Mouse (Mus musculus): Measurements from ENCODE around the gene Gpalpp1. TPM values are rescaled to one million over a fixed set of nuclear protein-coding genes. Genes with fewer than 3 reads are reported as not detected.

Gene Gpalpp1
- polyA plus RNA-seq, 1 experiment = 6.0 TPM

DNA sequence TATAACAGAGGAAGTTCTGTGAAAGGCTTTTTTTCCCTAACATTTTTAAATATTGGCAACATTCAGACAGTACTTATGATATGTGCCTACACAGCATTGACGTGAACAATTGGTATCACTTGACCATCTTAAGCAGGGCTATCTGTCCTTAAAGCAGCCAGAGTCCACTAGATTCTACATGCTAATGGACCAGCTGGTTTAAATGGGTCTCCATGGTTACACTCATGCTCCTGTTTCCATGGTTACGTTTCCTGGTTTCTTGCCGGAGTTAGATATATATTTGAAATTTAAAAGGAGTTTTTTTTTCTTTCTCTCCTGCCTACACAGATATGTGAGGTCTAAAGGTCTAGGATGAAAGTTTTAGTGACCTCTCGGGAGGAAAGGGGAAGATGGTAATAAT lies 34.0 kb downstream of the Gpalpp1 start:
- DNase-seq = no peak
- H3K4me1 ChIP-seq (ENCODE audit: control insufficient read depth, insufficient read depth, low read length) = no peaks in the 10 kb centered on the region
- WGBS = 63% methylated on average over 4 of the region's 4 CpGs
- TF ChIP-seq CTCF (IDR thresholded peaks at IDR 0.05; ENCODE audit: insufficient read depth, low read length) (no peak), POLR2A (IDR thresholded peaks at IDR 0.05; ENCODE audit: borderline replicate concordance, extremely low read depth, low read depth, low read length) (no peak)
- H3K4me3 ChIP-seq (replicated peaks; ENCODE audit: extremely low read depth, low read depth, low read length) = no peak overlapping the region

DNA sequence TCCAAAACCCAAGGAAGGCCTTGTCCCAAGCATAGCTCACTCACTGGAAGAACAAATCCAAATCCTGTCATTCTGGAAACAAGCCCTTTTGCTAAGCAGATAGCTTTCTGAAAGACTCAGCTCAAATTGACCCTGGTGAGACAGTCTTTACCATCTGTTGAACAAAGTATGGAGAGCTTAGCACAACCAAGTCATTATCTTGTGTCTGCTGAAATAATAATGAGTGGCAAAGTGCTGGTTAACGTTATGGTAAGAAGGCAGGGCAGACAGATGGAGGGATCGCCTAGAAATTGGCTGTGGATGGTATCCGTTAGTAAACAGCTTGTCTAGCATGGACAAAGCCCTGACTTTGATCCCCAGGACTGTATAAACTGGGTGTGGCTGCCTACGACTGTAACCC lies 34.8 kb downstream of the Gpalpp1 start:
- H3K4me1 ChIP-seq (ENCODE audit: control insufficient read depth, insufficient read depth, low read length) = no peaks in the 10 kb centered on the region
- H3K4me3 ChIP-seq (replicated peaks; ENCODE audit: extremely low read depth, low read depth, low read length) = no peak overlapping the region
- DNase-seq = no peak
- no peak for TF ChIP-seq CTCF (IDR thresholded peaks at IDR 0.05; ENCODE audit: insufficient read depth, low read length)
- no peak for TF ChIP-seq POLR2A (IDR thresholded peaks at IDR 0.05; ENCODE audit: borderline replicate concordance, extremely low read depth, low read depth, low read length)
- WGBS = 59% methylated on average over 4 of the region's 4 CpGs

DNA sequence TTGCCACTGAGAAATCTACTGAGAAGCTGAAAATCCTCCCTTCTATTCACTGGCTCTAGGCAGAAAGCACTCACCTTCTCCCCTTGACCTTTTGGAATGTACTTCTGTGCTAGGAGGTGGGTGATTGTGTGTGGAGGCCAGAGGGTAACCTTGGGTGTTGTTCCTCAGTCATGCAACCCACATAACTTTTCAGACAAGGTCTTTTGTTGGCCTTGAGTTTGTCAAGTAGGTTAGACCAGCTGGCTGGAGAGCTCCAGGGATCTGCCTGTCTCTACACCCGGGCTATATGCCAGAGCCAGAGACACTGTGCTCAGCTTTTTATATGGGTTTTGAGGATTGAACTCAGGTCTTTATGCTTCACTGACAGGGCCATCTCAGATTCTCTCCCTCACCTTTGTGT lies 36.4 kb downstream of the Gpalpp1 start:
- TF ChIP-seq POLR2A (IDR thresholded peaks at IDR 0.05; ENCODE audit: borderline replicate concordance, extremely low read depth, low read depth, low read length) (no peak), CTCF (IDR thresholded peaks at IDR 0.05; ENCODE audit: insufficient read depth, low read length) (no peak)
- H3K4me1 ChIP-seq (ENCODE audit: control insufficient read depth, insufficient read depth, low read length) = no peaks in the 10 kb centered on the region
- no peak for DNase-seq
- 78% methylated on average over 1 of the region's 1 CpGs for WGBS
- no peak overlapping the region for H3K4me3 ChIP-seq (replicated peaks; ENCODE audit: extremely low read depth, low read depth, low read length)

DNA sequence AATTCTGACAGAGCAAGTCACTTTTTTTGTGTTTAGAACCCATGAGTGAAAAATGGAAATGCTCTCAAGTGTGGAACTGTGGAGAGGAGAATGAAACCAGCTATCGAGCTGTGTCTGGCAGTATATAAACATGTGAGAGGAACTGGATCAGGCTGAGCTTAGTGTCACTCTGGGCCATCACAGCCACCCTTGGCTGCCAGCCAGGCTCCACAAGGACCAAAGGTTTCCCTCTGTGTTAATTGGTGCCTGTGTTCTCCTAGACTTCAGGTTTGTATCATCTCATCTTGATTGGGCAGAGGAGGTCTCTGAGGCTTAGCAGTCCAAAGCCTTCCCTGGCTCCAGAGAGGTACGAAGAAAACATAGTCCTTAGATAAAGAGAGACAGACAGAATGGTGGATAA lies 37.9 kb downstream of the Gpalpp1 start:
- no peaks in the 10 kb centered on the region for H3K4me1 ChIP-seq (ENCODE audit: control insufficient read depth, insufficient read depth, low read length)
- TF ChIP-seq POLR2A (IDR thresholded peaks at IDR 0.05; ENCODE audit: borderline replicate concordance, extremely low read depth, low read depth, low read length) = no peak
- no peak for TF ChIP-seq CTCF (IDR thresholded peaks at IDR 0.05; ENCODE audit: insufficient read depth, low read length)
- no peak for DNase-seq
- WGBS = 55% methylated on average over 2 of the region's 2 CpGs
- no peak overlapping the region for H3K4me3 ChIP-seq (replicated peaks; ENCODE audit: extremely low read depth, low read depth, low read length)

DNA sequence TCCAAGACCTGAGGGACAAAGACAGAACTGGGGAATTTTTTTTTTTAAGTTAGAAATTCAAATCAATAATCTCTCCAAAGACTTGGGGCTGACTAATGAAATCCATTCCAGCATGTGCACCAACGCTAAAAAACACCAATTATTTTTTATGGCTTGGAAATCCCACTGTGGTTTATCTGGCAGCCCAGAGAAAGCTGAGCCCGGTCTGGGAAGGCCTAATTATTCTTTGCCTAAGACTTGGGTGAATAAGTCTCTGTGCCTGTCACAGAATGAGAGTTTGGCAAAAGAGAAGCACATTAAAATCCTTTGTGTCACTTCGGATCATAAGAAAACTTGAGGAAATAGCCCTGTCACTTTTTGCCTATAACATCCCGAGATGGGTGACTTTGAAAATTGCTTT lies 41.3 kb downstream of the Gpalpp1 start:
- H3K4me3 ChIP-seq (replicated peaks; ENCODE audit: extremely low read depth, low read depth, low read length) = no peak overlapping the region
- 75% methylated on average over 4 of the region's 4 CpGs for WGBS
- no peaks in the 10 kb centered on the region for H3K4me1 ChIP-seq (ENCODE audit: control insufficient read depth, insufficient read depth, low read length)
- TF ChIP-seq POLR2A (IDR thresholded peaks at IDR 0.05; ENCODE audit: borderline replicate concordance, extremely low read depth, low read depth, low read length) = no peak
- no peak for TF ChIP-seq CTCF (IDR thresholded peaks at IDR 0.05; ENCODE audit: insufficient read depth, low read length)
- no peak for DNase-seq

DNA sequence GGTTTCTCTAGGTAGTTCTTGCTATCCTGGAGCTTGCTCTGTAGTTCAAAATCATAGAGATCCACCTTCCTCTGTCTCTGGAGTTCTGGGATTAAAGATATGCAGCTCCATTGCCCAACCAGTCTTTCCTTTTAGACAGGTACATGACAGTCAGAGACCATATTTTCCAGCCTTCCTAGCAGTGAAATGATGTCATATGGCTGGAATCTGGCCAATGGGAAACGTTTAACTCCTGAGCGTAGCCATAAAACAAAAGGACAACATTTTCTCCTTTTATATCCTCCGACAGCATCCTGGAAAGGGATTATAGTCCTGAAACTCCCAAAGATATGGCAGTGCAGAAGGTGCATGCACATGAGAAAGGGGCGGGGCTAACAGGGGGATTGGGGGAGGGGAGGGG lies 42.3 kb downstream of the Gpalpp1 start:
- TF ChIP-seq CTCF (IDR thresholded peaks at IDR 0.05; ENCODE audit: insufficient read depth, low read length) (no peak), POLR2A (IDR thresholded peaks at IDR 0.05; ENCODE audit: borderline replicate concordance, extremely low read depth, low read depth, low read length) (no peak)
- Histone ChIP-seq H3K4me3 (replicated peaks; ENCODE audit: extremely low read depth, low read depth, low read length) (no peak overlapping the region), H3K4me1 (ENCODE audit: control insufficient read depth, insufficient read depth, low read length) (no peaks in the 10 kb centered on the region)
- WGBS = 41% methylated on average over 4 of the region's 4 CpGs
- no peak for DNase-seq

DNA sequence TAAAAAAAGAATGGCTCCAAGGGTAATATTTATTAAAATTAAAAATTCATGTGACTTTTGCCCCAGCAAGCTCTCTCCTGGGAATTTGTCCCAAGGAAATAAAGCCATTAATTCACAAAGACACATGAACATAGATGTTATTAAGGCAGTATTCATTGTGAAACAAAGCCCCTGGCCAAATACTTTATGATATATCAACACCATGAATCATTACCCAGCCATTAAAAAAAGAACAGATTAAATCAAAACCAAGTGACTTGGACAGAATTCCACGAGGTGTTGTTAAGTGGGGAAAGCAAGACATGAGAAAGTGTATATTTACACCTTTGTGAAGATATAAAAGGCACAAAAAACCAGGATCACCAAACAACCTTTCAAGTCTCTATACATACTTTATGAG lies 43.3 kb downstream of the Gpalpp1 start:
- no peak for DNase-seq
- no peak for TF ChIP-seq POLR2A (IDR thresholded peaks at IDR 0.05; ENCODE audit: borderline replicate concordance, extremely low read depth, low read depth, low read length)
- no peak for TF ChIP-seq CTCF (IDR thresholded peaks at IDR 0.05; ENCODE audit: insufficient read depth, low read length)
- H3K4me1 ChIP-seq (ENCODE audit: control insufficient read depth, insufficient read depth, low read length) = no peaks in the 10 kb centered on the region
- H3K4me3 ChIP-seq (replicated peaks; ENCODE audit: extremely low read depth, low read depth, low read length) = no peak overlapping the region
- WGBS = 59% methylated on average over 1 of the region's 1 CpGs

DNA sequence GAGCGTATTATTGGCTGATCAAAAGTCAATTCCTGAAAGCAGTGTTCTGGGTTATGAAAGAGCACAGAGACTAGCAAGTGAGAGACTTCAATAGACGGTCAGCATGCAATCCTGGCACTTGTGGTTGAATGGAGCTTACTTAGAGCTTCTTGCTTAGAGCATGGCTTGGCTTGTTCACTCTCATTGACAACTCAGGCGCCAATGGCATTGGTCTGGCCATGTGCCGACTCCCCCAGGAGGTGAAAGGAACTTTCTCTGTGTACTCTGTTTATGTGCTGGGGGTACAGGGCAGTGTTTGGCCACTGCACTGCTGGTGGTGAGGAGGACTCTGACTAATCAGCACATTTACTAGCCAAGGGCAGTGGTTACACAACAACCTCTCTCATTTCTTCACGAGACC lies 51.1 kb downstream of the Gpalpp1 start:
- no peak overlapping the region for H3K4me3 ChIP-seq (replicated peaks; ENCODE audit: extremely low read depth, low read depth, low read length)
- no peak for TF ChIP-seq CTCF (IDR thresholded peaks at IDR 0.05; ENCODE audit: insufficient read depth, low read length)
- 59% methylated on average over 5 of the region's 5 CpGs for WGBS
- DNase-seq = no peak
- H3K4me1 ChIP-seq (ENCODE audit: control insufficient read depth, insufficient read depth, low read length) = no peaks in the 10 kb centered on the region

DNA sequence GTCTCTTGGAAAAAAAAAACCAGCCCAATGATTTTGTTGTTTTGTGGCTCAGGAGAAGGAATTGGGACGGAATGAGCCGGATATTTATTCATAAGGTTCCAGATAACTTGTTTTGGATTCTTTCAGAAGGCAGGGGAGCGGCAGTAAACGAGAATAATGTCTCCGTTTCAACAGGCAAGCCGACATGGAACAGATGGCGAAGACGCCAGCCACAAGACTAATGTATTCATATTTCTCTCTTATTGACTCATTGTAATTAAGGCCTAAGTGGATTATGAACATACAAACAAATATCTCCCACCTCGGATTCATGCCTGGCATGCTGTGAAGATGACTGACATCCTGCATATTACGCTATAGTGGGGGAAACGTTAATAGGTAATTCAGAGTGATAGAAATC lies 56.8 kb downstream of the Gpalpp1 start:
- TF ChIP-seq CTCF (IDR thresholded peaks at IDR 0.05; ENCODE audit: insufficient read depth, low read length) = no peak
- no peak for TF ChIP-seq POLR2A (IDR thresholded peaks at IDR 0.05; ENCODE audit: borderline replicate concordance, extremely low read depth, low read depth, low read length)
- 78% methylated on average over 11 of the region's 11 CpGs for WGBS
- DNase-seq = no peak
- no peaks in the 10 kb centered on the region for H3K4me1 ChIP-seq (ENCODE audit: control insufficient read depth, insufficient read depth, low read length)
- no peak overlapping the region for H3K4me3 ChIP-seq (replicated peaks; ENCODE audit: extremely low read depth, low read depth, low read length)

DNA sequence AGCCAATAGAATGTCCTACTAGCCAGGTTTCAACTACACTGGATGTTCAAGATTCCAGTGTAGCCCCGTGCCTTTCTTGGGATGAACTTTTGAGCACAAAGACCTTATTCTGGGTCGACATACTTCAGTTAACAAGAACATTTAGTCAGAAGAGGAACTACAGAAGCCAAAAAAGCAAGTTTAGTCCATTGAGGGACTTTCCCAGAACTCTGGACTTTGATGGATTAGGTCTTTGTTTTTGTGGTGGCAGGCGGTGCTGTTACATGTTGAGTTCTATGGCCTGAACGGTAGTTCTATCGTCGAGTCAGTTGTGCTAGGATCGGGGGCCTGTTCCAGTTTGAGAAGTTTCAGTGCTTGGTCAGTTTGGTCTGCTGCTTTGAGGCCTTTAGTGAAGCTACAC lies 58.6 kb downstream of the Gpalpp1 start:
- Histone ChIP-seq H3K4me3 (replicated peaks; ENCODE audit: extremely low read depth, low read depth, low read length) (no peak overlapping the region), H3K4me1 (ENCODE audit: control insufficient read depth, insufficient read depth, low read length) (no peaks in the 10 kb centered on the region)
- DNase-seq = no peak
- no peak for TF ChIP-seq CTCF (IDR thresholded peaks at IDR 0.05; ENCODE audit: insufficient read depth, low read length)
- no peak for TF ChIP-seq POLR2A (IDR thresholded peaks at IDR 0.05; ENCODE audit: borderline replicate concordance, extremely low read depth, low read depth, low read length)
- WGBS = 56% methylated on average over 7 of the region's 7 CpGs

DNA sequence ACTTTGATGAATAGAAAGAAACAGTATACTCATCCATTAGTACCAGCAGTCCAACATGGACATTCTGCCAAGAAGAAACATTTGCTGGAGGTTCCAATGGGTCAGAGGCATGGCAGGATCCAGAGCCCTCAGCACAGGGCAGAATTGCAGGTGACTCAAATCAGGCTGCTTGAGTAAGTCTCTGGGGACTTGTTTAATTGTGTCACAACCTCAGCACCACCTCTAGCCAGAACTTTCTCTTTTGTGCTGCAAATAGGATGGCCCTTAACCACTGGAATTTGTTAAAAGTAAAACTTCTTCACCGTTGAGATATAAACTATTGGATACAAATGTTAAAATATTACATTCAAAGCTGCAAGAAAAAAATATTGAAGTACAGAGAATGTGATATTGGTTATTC lies 64.8 kb downstream of the Gpalpp1 start:
- H3K4me3 ChIP-seq (replicated peaks; ENCODE audit: extremely low read depth, low read depth, low read length) = no peak overlapping the region
- DNase-seq = no peak
- no peak for TF ChIP-seq CTCF (IDR thresholded peaks at IDR 0.05; ENCODE audit: insufficient read depth, low read length)
- TF ChIP-seq POLR2A (IDR thresholded peaks at IDR 0.05; ENCODE audit: borderline replicate concordance, extremely low read depth, low read depth, low read length) = no peak
- H3K4me1 ChIP-seq (ENCODE audit: control insufficient read depth, insufficient read depth, low read length) = no peaks in the 10 kb centered on the region
- 46% methylated on average over 1 of the region's 1 CpGs for WGBS

Data from lung, adult 2 months (tissue).